Mouse (Mus musculus) midbrain, embryonic 11.5 days (tissue): ENCODE measurements at regions not wholly inside any gene's neighbourhood (a gene's known extent, or its start where the extent isn't known, plus 50 kb on each side); places are given as distances from the start of the nearest gene placed in this dataset.
A peak's percentile ranks its signal among the peaks of the same experiment; 100 is the strongest.

Source experiments
- ATAC-seq: fragments of 200-750 bp; cut with Nextera tagmentation; 2 replicates; pipeline ENCODE4 v1.8.0; 2017; ENCODE audit warnings: moderate TSS enrichment, moderate library complexity; ENCODE audit not compliant: low FRiP score
- DNase-seq: peaks from one replicate; pipeline ENCODE4 v3.0.0; 2015; ENCODE audit warnings: low spot score; ENCODE audit errors: missing footprints
- H3K27ac ChIP-seq: fragments of 300-500 bp; sonication (generic); 2 replicates; pipeline ENCODE4 v1.5.1; 2014; ENCODE audit warnings: low read depth, low read length
- H3K27me3 ChIP-seq: fragments of 300-500 bp; sonication (generic); 2 replicates; pipeline ENCODE4 v1.6.1; 2014; ENCODE audit warnings: mild to moderate bottlenecking, low read length, moderate library complexity, mixed read lengths; ENCODE audit not compliant: control insufficient read depth, insufficient read depth
- H3K36me3 ChIP-seq: fragments of 300-500 bp; sonication (generic); 2 replicates; pipeline ENCODE4 v1.6.1; 2014; ENCODE audit warnings: mild to moderate bottlenecking, low read length, moderate library complexity, mixed read lengths; ENCODE audit not compliant: control insufficient read depth, insufficient read depth
- H3K4me1 ChIP-seq: fragments of 300-500 bp; sonication (generic); 2 replicates; pipeline ENCODE4 v1.6.1; 2014; ENCODE audit warnings: low read length; ENCODE audit not compliant: control insufficient read depth, insufficient read depth
- H3K4me2 ChIP-seq: fragments of 300-500 bp; sonication (generic); 2 replicates; pipeline ENCODE4 v1.6.1; 2014; ENCODE audit warnings: mild to moderate bottlenecking, moderate library complexity
- H3K4me3 ChIP-seq: fragments of 300-500 bp; sonication (generic); 2 replicates; pipeline ENCODE4 v1.5.1; 2014; ENCODE audit warnings: low read depth, low read length
- H3K9ac ChIP-seq: fragments of 300-500 bp; sonication (generic); 2 replicates; pipeline ENCODE4 v1.6.1; 2014; ENCODE audit warnings: low read length
- H3K9me3 ChIP-seq: fragments of 300-500 bp; sonication (generic); 2 replicates; pipeline ENCODE4 v1.6.1; 2016; ENCODE audit warnings: low read length; ENCODE audit not compliant: control insufficient read depth
- WGBS: fragments of 180-500 bp; shearing (Covaris S2); extraction: QIAGEN DNeasy Blood & Tissue Kit; methylation state at CpG from one replicate; pipeline ENCODE4 v1.1.7; 2014; 5-methylcytosine and 5-hydroxymethylcytosine counted together

- no peak overlapping the region for H3K4me3 ChIP-seq
- 60% methylated on average over 17 of the region's 17 CpGs for WGBS
Observed at GRCm38 (mm10) chr12:29280861-29281630, 247.1 kb upstream of the Myt1l start.

GRCm38 (mm10) chr12:29288801-29289200 is 239.4 kb upstream of the Myt1l start:
- peak; percentile 31 for DNase-seq
- Histone ChIP-seq H3K4me1 (peaks cover 5% of the 10 kb centered on the region; the same call in 1 of the 2 replicates), H3K36me3 (no peaks in the 10 kb centered on the region), H3K9ac (no peak overlapping the region), H3K4me3 (no peak overlapping the region), H3K9me3 (no peaks in the 10 kb centered on the region), H3K4me2 (no peak overlapping the region), H3K27me3 (no peaks in the 10 kb centered on the region), H3K27ac (no peak overlapping the region)
- ATAC-seq, result no peak
- WGBS, result 78% methylated on average over 2 of the region's 2 CpGs

More at GRCm38 (mm10) chr12:29280861-29281630, 247.1 kb upstream of the Myt1l start:
- Histone ChIP-seq H3K9me3 (no peaks in the 10 kb centered on the region; the same call in 1 of the 2 replicates), H3K27ac (no peak overlapping the region), H3K36me3 (no peaks in the 10 kb centered on the region), H3K27me3 (no peaks in the 10 kb centered on the region), H3K9ac (peak overlapping the region; percentile 36; the same call in 1 of the 2 replicates), H3K4me2 (no peak overlapping the region; the same call in 1 of the 2 replicates), H3K4me1 (peaks cover 20% of the 10 kb centered on the region)
- ATAC-seq (no peak), DNase-seq (peak; percentile 78)

GRCm38 (mm10) chr12:29290591-29291351 is 237.4 kb upstream of the Myt1l start:
- H3K27me3 ChIP-seq, result no peaks in the 10 kb centered on the region
- peak overlapping the region; percentile 24 for H3K4me3 ChIP-seq
- ATAC-seq, result peak; percentile 100
- H3K9ac ChIP-seq, result peak overlapping the region; percentile 64
- H3K4me2 ChIP-seq, result peak overlapping the region; percentile 48
- H3K36me3 ChIP-seq, result no peaks in the 10 kb centered on the region
- peaks cover 5% of the 10 kb centered on the region; the same call in 1 of the 2 replicates for H3K4me1 ChIP-seq
- peak; percentile 99 for DNase-seq
- no peaks in the 10 kb centered on the region for H3K9me3 ChIP-seq
- H3K27ac ChIP-seq, result peak overlapping the region; percentile 57
- 16% methylated on average over 23 of the region's 23 CpGs for WGBS

DNA sequence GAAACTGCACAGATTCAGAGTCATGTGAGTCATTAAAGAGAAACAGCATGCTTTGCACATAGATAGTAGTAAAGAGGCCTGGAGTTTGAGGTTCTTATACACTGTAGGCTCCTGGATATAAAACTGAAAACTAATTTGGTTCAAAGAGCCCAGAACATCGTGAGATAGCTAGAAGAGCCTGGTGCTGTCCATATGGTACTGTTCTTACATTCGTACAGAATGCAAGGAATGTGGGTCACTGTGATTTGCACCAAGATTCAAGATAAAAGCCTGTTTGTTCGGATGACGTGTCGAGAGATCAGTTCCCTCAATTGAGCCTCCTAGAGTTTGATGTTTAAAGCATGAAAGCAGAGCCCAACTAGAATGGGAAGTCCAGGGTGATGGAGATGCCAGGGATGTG is 230.2 kb upstream of the Myt1l start:
- no peak overlapping the region for H3K4me2 ChIP-seq
- no peaks in the 10 kb centered on the region for H3K9me3 ChIP-seq
- DNase-seq, result no peak
- no peak for ATAC-seq
- no peak overlapping the region for H3K4me3 ChIP-seq
- WGBS, result 82% methylated on average over 5 of the region's 5 CpGs
- H3K4me1 ChIP-seq, result no peaks in the 10 kb centered on the region
- H3K9ac ChIP-seq, result no peak overlapping the region
- H3K36me3 ChIP-seq, result no peaks in the 10 kb centered on the region
- H3K27ac ChIP-seq, result no peak overlapping the region
- no peaks in the 10 kb centered on the region for H3K27me3 ChIP-seq

GRCm38 (mm10) chr12:29315636-29316035 is 212.5 kb upstream of the Myt1l start:
- ATAC-seq, result no peak
- Histone ChIP-seq H3K9ac (no peak overlapping the region), H3K4me3 (no peak overlapping the region), H3K27ac (no peak overlapping the region), H3K27me3 (no peaks in the 10 kb centered on the region), H3K9me3 (no peaks in the 10 kb centered on the region), H3K4me1 (no peaks in the 10 kb centered on the region), H3K4me2 (no peak overlapping the region), H3K36me3 (no peaks in the 10 kb centered on the region)
- WGBS, result 75% methylated on average over 1 of the region's 1 CpGs
- no peak for DNase-seq

DNA sequence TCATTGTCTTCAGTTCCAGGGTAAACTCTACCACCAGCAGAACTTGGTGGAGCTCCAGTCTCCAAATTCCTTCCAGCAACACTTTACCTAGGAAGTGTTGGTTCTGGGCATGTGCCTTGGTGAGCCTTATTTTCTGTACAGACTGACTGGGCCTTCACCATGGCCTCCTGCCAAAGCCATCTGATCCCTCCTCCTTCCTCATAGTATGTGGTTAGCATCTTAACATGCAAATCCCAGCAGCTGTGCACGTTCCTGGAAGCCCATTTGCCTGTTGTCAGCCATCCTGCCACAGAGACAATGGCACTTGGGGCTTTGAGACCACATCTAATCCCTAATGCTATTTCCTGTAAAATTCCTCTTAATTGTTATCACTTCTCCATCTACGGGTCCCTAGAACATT is 206.7 kb upstream of the Myt1l start:
- Histone ChIP-seq H3K9me3 (no peaks in the 10 kb centered on the region), H3K36me3 (no peaks in the 10 kb centered on the region), H3K4me2 (no peak overlapping the region), H3K4me3 (no peak overlapping the region), H3K9ac (no peak overlapping the region), H3K27me3 (no peaks in the 10 kb centered on the region), H3K4me1 (peaks cover 8% of the 10 kb centered on the region), H3K27ac (no peak overlapping the region)
- peak; percentile 48; the same call in 1 of the 2 replicates for ATAC-seq
- DNase-seq, result no peak
- WGBS, result 35% methylated on average over 2 of the region's 2 CpGs

- Histone ChIP-seq H3K4me3 (no peak overlapping the region), H3K9me3 (no peaks in the 10 kb centered on the region), H3K27me3 (no peaks in the 10 kb centered on the region), H3K36me3 (no peaks in the 10 kb centered on the region), H3K4me1 (peaks cover 8% of the 10 kb centered on the region), H3K27ac (no peak overlapping the region), H3K4me2 (no peak overlapping the region), H3K9ac (no peak overlapping the region)
- DNase-seq (no peak), ATAC-seq (no peak)
- WGBS, result 79% methylated on average over 3 of the region's 3 CpGs
Observed at GRCm38 (mm10) chr12:29323534-29323933, 204.7 kb upstream of the Myt1l start.

- Histone ChIP-seq H3K36me3 (no peaks in the 10 kb centered on the region), H3K9ac (no peak overlapping the region), H3K9me3 (no peaks in the 10 kb centered on the region), H3K27ac (no peak overlapping the region), H3K4me3 (no peak overlapping the region), H3K4me1 (peaks cover 2% of the 10 kb centered on the region; the same call in 1 of the 2 replicates), H3K27me3 (no peaks in the 10 kb centered on the region), H3K4me2 (no peak overlapping the region)
- 68% methylated on average over 3 of the region's 3 CpGs for WGBS
- DNase-seq, result peak; percentile 73
- no peak for ATAC-seq
Observed at GRCm38 (mm10) chr12:29335839-29336469, 192.2 kb upstream of the Myt1l start.
